Mouse (Mus musculus) liver, embryonic 14.5 days (tissue): ENCODE results near the gene Trim11.

Source experiments
- CTCF ChIP-seq: IDR thresholded peaks from 2 replicates; pipeline ENCODE4 v1.5.1; 2016; ENCODE audit warnings: antibody characterized with exemption, low read depth, control low read depth
- EP300 ChIP-seq: IDR thresholded peaks from 2 replicates; pipeline ENCODE4 v1.6.1; 2016; ENCODE audit warnings: antibody characterized with exemption, low read depth

DNA sequence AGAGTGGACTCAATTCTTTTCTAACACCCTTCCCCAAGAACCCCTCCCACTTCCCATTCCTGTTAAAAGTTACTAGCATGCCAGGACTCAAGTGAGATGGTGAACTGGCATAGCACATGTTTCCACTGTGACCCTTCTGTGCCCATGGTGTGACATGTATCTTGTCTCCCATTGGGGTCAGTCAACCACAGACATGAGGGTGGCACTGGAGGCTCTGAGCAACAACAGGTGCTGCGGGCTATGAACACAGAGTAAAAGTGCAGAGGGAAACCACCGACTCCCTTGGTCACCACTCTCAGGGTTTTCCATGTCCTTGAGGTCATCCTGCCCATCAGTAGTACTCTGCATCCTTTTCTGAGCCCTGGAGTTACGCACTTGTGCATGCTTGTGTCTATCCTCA, 6.1 kb upstream of the Trim11 start:
- no peak for TF ChIP-seq CTCF
- TF ChIP-seq EP300: no peak
